Mouse (Mus musculus) heart, embryonic 14.5 days (tissue): ENCODE measurements around the gene Reep6. TPM values are rescaled to one million over a fixed set of nuclear protein-coding genes. Genes with fewer than 3 reads are reported as not detected.

Source experiments
- ATAC-seq: fragments of 200-750 bp; cut with Nextera tagmentation; 2 replicates; pipeline ENCODE4 v1.8.0; 2017; ENCODE audit warnings: low read depth, moderate TSS enrichment; ENCODE audit not compliant: insufficient number of reproducible peaks, insufficient read depth, low FRiP score
- H3K27ac ChIP-seq, 2 experiments: fragments of 200-500 bp in 1 of 2; fragments of 300-500 bp in 1 of 2; sonication (generic) in 1 of 2; replicated peaks in 1 of 2; 2 replicates each; pipeline ENCODE4 v1.5.1; 2012 to 2014; ENCODE audit warnings: low read depth in 2 of 2, low read length in 2 of 2, control low read depth in 1 of 2, mild to moderate bottlenecking in 1 of 2, mixed read lengths in 1 of 2; ENCODE audit not compliant: control insufficient read depth in 1 of 2, insufficient read depth in 1 of 2
- H3K27me3 ChIP-seq: fragments of 300-500 bp; sonication (generic); 2 replicates; pipeline ENCODE4 v1.6.1; 2014; ENCODE audit warnings: mild to moderate bottlenecking, low read length, control low read depth; ENCODE audit not compliant: control insufficient read depth, insufficient read depth
- H3K36me3 ChIP-seq: fragments of 300-500 bp; sonication (generic); 2 replicates; pipeline ENCODE4 v1.6.1; 2014; ENCODE audit warnings: mild to moderate bottlenecking, control low read depth, low read length, mixed read lengths; ENCODE audit not compliant: control insufficient read depth, insufficient read depth
- H3K4me1 ChIP-seq, 2 experiments: fragments of 200-500 bp in 1 of 2; fragments of 300-500 bp in 1 of 2; sonication (generic) in 1 of 2; 2 replicates each; pipeline ENCODE4 v1.6.1; 2012 to 2014; ENCODE audit warnings: low read length in 2 of 2, control low read depth in 1 of 2, mixed read lengths in 1 of 2; ENCODE audit not compliant: control insufficient read depth in 2 of 2, insufficient read depth in 2 of 2
- H3K4me2 ChIP-seq: fragments of 300-500 bp; sonication (generic); 2 replicates; pipeline ENCODE4 v1.6.1; 2014; ENCODE audit warnings: mild to moderate bottlenecking, low read length
- H3K4me3 ChIP-seq, 2 experiments: fragments of 200-500 bp in 1 of 2; fragments of 300-500 bp in 1 of 2; sonication (generic) in 1 of 2; 2 replicates each; pipeline ENCODE4 v1.5.1; 2012 to 2014; ENCODE audit warnings: low read length in 2 of 2, mild to moderate bottlenecking in 2 of 2, control low read depth in 1 of 2, low read depth in 1 of 2, moderate library complexity in 1 of 2; ENCODE audit not compliant: control insufficient read depth in 1 of 2, insufficient read depth in 1 of 2
- H3K9ac ChIP-seq: fragments of 300-500 bp; sonication (generic); 2 replicates; pipeline ENCODE4 v1.6.1; 2014; ENCODE audit warnings: mild to moderate bottlenecking, low read length
- H3K9me3 ChIP-seq: fragments of 300-500 bp; sonication (generic); 2 replicates; pipeline ENCODE4 v1.6.1; 2016; ENCODE audit warnings: low read length, control low read depth; ENCODE audit not compliant: control insufficient read depth
- WGBS: fragments of 180-500 bp; shearing (Covaris S2); extraction: QIAGEN DNeasy Blood & Tissue Kit; methylation state at CpG from one replicate; pipeline ENCODE4 v1.1.7; 2014; 5-methylcytosine and 5-hydroxymethylcytosine counted together
- polyA plus RNA-seq: library from polyadenylated mRNA; unstranded; fragments of >200 nt; fragmentation: Nextera tagmentation; extraction: Ambion mirVana; gene quantifications from 2 replicates; pipeline ENCODE4 v1.2.1, GENCODE M21; 2014

Gene Reep6
- polyA plus RNA-seq: 1.4 and 1.6 TPM in 2 replicates

DNA sequence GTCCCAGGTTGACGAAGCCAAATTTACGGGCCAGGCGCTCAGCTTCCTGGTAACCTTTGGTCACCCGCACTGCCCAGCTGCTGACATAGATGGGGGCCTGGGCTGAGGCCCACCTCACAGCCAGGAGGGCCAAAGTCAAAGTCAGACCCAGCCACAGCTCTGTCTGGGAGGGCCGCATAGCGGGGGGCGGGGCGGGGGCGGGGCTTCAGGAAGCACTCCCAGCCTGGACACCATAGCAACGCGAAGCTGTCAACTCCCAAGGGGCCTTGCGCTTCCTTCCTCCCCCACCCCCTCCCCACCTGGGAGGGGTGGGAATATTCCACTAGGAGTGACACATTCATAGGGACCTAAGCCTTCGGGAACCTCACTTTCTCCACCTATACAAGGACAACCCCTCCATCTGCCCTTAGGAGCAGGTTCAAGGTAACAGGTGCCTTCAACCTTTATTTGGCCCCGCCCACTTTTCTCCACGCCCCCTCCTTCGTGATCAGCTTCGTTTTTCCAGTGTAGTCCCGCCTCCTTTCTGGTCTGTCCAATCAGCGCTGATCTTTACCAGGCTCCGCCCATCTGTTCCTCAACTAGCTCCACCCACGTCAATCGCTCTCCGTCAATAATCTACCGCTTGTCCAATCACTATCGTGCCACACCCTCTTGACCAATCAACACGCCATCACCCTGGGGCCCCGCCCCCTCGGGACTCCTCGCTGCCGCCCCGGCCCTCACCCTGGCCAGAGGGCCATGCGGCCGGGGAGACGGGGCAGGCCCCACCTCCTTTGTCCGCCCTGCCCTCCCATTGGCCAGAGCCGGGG is at the start of gene Reep6, which contains the start of gene Pcsk4:
Gene Reep6, plus strand, starts transcription at position 681 of the 809 bp plus-strand sequence.
Gene Pcsk4, minus strand, starts transcription at position 226 of the 809 bp plus-strand sequence.
- WGBS: 6% methylated on average over 36 of the region's 36 CpGs
- ATAC-seq: peak; percentile 94
- Histone ChIP-seq H3K4me1 (peaks cover 9 to 18% of the 10 kb centered on the region in 2 experiments; a peak in 3 of 4 replicates), H3K27me3 (peaks cover 30% of the 10 kb centered on the region), H3K4me2 (peak within 1 kb of the TSS; percentile 85), H3K27ac (no peak within 1 kb of the TSS), H3K9ac (peak within 1 kb of the TSS; percentile 61), H3K4me3 (peak within 1 kb of the TSS; percentile 43 to 51), H3K9me3 (no peaks in the 10 kb centered on the region), H3K36me3 (no peaks in the 10 kb centered on the region)

DNA sequence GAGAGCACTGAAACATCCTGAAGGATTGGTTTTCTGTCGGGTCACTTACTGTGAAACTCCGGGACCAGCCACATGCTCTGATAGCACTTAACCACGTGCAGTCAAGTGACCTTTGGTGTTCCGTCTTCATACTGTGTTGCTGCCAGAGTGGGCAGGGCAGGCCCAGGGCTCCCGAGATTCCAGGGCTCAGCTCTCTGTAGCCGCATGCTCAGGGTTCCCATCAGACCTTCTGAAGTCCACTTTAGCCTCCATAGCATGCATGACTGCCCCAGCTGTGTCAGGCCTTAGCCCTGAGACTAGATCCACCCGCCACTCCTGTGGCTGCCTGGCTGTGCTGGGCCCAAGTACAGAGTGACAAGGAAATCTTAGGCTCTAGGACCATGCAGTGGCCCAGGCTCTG is 48.4 kb upstream of the Reep6 start:
- H3K4me1 ChIP-seq: peaks cover 15 to 23% of the 10 kb centered on the region in 2 experiments
- no peaks in the 10 kb centered on the region for H3K27me3 ChIP-seq
- H3K27ac ChIP-seq: peak overlapping the region; percentile 9 to 71
- H3K4me2 ChIP-seq: no peak overlapping the region
- H3K4me3 ChIP-seq: no peak overlapping the region
- peak overlapping the region; percentile 36; the same call in 1 of the 2 replicates for H3K9ac ChIP-seq
- no peaks in the 10 kb centered on the region for H3K9me3 ChIP-seq
- ATAC-seq: no peak
- WGBS: 48% methylated on average over 7 of the region's 7 CpGs
- peaks cover 99% of the 10 kb centered on the region for H3K36me3 ChIP-seq

DNA sequence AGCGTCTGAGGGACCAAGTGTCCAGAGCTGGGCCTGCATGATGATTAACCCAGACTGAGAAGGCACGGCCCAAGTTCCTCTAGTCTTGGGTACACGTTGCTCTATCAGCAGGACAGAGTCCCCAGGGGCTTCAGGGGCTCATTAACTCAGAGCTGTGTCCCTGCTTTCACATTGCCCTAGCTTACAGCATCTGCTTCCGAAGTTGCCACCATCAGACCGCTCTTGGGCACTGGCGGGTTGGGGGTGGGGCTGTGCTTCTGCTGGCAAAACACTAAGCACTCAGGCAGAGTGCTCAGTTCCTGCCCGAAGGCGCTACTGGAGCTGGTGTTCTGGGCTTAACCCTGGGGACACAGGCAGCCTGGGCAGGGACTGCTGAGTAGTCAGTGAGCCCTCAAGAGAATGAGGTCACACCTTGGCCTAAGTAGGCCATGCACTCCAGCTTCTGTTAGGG is 47.8 kb upstream of the Reep6 start:
- Histone ChIP-seq H3K27me3 (no peaks in the 10 kb centered on the region), H3K4me3 (no peak overlapping the region), H3K9me3 (no peaks in the 10 kb centered on the region), H3K9ac (peak overlapping the region; percentile 36; the same call in 1 of the 2 replicates), H3K4me2 (no peak overlapping the region), H3K27ac (peak overlapping the region; percentile 50 to 71), H3K36me3 (peaks cover 100% of the 10 kb centered on the region), H3K4me1 (peaks cover 15 to 23% of the 10 kb centered on the region in 2 experiments)
- no peak for ATAC-seq
- WGBS: 65% methylated on average over 8 of the region's 8 CpGs

DNA sequence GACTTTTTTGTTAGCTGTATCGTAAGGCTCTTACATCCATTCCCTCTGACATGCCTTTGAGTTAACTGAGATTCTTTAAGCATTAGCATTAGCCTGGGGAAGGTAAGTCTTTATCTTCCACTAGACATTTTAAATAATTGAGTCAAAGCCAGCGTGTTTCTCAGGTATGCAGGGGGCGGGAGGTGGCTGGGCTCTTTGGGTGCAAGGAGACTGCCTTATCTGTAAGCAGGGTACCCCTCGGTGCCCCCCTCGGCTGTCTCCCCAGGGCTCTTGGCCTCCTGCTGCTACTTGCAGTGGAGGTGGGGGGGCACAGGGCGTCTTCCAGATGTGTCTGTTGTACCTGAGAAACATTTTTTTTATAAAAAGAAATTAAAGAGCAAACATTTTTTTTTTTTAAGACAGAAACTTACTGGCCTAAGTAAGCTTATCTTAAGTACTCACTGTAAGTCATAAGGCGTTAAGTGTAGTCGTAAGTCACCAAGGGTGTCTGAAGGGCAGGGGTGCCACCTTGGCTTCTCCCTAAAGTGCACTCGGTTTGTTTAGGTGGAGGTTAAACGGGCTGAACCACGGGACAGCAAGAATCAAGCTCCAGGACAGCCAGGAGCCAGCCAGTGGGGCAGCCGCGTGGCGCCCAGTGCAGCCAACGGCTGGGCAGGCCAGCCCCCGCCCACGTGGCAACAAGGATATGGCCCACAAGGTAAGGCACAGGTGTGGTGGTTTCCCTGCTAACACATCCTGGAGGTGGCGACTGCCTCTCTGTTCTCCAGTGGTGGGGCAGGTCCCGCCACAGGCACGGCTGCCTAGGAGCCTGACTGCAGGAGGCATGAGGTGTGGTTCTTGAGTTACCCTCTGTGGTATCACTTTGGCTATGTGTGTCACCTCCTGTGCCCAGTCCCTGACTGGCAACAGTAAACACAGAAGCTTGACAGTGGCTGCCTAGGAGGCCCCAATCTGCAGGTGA is 47.0 kb upstream of the Reep6 start:
- ATAC-seq: no peak
- H3K4me1 ChIP-seq: peaks cover 15 to 23% of the 10 kb centered on the region in 2 experiments

DNA sequence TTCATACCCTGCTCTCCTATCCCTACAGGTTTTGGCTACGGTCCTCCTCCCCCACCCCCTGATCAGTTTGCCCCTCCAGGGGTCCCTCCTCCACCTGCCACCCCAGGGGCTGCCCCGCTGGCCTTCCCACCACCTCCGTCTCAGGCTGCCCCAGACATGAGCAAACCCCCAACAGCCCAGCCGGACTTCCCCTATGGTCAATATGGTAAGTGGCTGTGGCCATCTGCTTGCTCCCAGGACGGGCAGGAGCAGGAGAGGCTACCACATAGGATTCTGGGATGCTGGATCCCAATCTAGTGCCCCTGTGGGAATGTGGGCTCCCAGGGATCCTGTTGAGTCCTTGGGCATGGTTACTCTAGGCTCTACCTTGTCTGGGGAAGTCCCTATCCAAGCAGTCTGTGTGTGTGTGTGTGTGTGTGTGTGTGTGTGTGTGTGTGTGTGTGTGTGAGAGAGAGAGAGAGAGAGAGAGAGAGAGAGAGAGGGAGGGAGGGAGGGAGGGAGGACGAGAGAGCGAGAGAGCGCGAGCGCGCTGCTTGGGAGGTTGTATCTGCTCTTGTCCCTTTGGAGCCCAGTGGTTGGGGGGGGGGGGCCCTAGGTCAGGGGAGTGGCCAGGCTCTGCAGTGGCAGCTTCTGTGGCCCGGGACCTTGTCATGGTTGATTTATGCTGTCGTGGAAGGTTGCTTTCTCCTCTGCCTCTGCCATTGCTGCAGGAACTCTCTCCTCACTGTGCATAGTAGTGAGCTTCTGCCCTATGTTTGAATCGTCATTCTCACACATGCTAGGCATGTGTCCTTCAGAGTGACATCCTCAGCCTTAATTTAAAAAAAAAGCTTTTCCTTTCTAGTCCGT is 44.3 kb upstream of the Reep6 start:
- ATAC-seq: no peak
- Histone ChIP-seq H3K9me3 (no peaks in the 10 kb centered on the region), H3K9ac (no peak overlapping the region), H3K27me3 (no peaks in the 10 kb centered on the region), H3K36me3 (peaks cover 86% of the 10 kb centered on the region), H3K4me3 (no peak overlapping the region), H3K4me1 (peaks cover 15 to 23% of the 10 kb centered on the region in 2 experiments), H3K4me2 (no peak overlapping the region), H3K27ac (no peak overlapping the region)
- 79% methylated on average over 10 of the region's 15 CpGs for WGBS

More for the DNA sequence above, 47.0 kb upstream of the Reep6 start:
- Histone ChIP-seq H3K4me2 (no peak overlapping the region), H3K9me3 (no peaks in the 10 kb centered on the region), H3K27ac (peak overlapping the region in 1 of 2 experiments; percentile 71; a peak in 2 of 4 replicates), H3K9ac (0 out of 2 replicates have a peak overlapping the region, but pooled peaks have one; percentile 8), H3K4me3 (no peak overlapping the region), H3K36me3 (peaks cover 100% of the 10 kb centered on the region), H3K27me3 (no peaks in the 10 kb centered on the region)
- 76% methylated on average over 20 of the region's 20 CpGs for WGBS

DNA sequence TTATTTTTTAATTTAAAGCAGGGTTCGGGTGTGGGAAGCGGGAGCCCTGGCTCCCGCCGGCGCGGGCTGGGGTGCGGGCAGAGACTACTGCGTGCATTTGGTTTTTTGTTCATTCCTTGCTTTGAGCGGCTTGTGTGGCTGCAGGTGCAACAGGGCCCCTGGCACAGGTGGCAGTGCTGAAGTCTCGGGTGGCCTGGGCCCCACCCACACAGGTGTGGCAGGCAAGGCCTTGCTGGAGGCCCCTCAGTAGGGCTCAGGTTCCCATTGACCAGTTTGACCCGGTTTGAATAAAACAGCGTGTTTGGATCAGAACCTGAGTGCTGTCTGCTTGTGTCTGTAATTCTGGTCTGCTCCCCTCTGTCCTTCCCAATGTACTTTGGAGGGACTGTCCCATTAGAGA is 41.7 kb upstream of the Reep6 start:
- Histone ChIP-seq H3K36me3 (peaks cover 61% of the 10 kb centered on the region), H3K9ac (no peak overlapping the region), H3K27ac (no peak overlapping the region), H3K4me3 (no peak overlapping the region), H3K4me2 (no peak overlapping the region), H3K4me1 (peaks cover under 1% of the 10 kb centered on the region in 2 experiments; a peak in 1 of 4 replicates), H3K27me3 (no peaks in the 10 kb centered on the region), H3K9me3 (no peaks in the 10 kb centered on the region)
- no peak for ATAC-seq
- 92% methylated on average over 12 of the region's 12 CpGs for WGBS
